Mouse (Mus musculus) adrenal gland, postnatal 4 days (tissue): ENCODE data around the gene Commd6. TPM values are rescaled to one million over a fixed set of nuclear protein-coding genes. Genes with fewer than 3 reads are reported as not detected.

Experiments used
- DNase-seq, 2 experiments: peaks; one replicate each; pipeline ENCODE4 v3.0.0; 2021 to 2022; ENCODE audit warnings: low spot score in 2 of 2, mixed read lengths in 2 of 2
- long read RNA-seq, 2 experiments: library from polyadenylated mRNA; stranded (forward); transcript quantifications; one replicate each; pipeline ENCODE4 v2.0.0; 2021
- total RNA-seq, 2 experiments: library from RNA; stranded (reverse); gene quantifications; 2 replicates each; pipeline ENCODE4 v1.2.3; 2021

Gene Commd6
- total RNA-seq: 10 to 100 TPM; 69.8 to 70.0 TPM
- long read RNA-seq, experiment 1, partial matches to known transcripts: 0 of 7 reads
- long read RNA-seq, experiment 1, other reads (novel, unspliced or antisense): 4 of 7 reads
- long read RNA-seq, experiment 2, full-length matches to known transcripts: 7 of 14 reads
- long read RNA-seq, experiment 2, partial matches to known transcripts: 0 of 14 reads
- long read RNA-seq, experiment 2, other reads (novel, unspliced or antisense): 7 of 14 reads

GRCm38 (mm10) chr14:101640153-101640843 lies at the start of gene Commd6:
TSS of gene Commd6 (minus strand) at chr14:101640686.
- peak; percentile 60 to 78 for DNase-seq

- DNase-seq: no peak
These were observed 47.9 kb upstream of the Commd6 start for GRCm38 (mm10) chr14:101688406-101688805.

DNA sequence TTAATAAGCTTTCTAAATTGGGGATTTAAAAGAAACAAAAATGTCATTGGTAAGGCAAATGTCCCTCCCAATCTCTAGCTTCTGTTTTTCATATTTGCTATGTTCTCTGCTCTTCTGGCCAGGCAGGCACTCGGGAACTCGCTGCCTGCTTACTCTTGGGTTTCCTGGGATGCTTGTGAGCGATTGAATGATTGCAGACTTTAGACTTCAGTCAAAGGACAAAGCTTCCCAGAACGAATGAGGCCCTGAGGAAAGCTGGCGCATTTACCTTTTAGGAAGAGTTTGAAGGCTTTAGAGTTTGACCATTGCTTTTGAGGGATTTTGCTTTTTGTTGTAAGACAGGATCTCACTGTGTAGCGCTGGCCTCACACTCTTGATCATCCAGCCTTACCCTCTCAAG lies 47.2 kb upstream of the Commd6 start:
- DNase-seq: no peak

DNA sequence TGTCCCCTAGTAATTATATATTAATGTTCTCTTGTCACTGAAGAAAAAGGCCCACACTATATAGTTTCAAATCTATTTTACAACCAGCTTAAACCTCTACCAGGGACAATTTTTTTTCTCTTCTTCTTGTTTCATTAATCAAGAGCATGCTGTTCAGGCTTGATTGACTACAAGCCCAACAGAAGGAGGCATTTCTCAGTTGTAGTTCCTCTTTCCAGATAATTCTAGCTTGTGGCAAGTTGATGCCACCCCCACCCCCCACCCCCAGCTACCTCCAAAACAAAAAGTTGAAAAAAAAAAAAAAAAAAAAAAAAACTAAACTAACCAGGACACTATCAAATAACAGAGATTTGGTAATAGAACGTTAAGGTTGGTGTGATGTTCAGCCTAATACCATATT lies 31.7 kb upstream of the Commd6 start:
- DNase-seq: no peak

DNA sequence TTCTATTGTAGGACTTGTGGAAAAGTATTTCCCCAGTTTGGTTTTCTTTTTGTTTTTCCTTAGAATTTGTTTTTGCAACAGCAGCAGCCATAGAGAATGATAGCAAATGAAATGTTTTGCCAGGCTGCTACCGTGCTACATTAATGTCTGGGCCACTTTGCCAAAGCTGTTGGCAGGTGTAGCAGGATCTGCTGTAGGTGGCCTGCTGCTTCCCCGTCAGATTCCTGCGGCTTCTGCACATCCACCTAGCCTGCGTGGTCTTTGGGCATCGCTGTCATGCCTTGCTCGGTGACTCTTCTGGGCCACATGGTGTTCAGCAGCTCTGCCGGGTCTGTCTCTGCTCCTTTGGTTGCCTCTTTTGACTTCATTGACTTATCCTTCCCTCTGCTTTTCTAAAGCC lies 28.1 kb upstream of the Commd6 start:
- DNase-seq: no peak

GRCm38 (mm10) chr14:101666536-101666935 lies 26.1 kb upstream of the Commd6 start:
- no peak for DNase-seq

GRCm38 (mm10) chr14:101666056-101666455 lies 25.6 kb upstream of the Commd6 start:
- no peak for DNase-seq

DNA sequence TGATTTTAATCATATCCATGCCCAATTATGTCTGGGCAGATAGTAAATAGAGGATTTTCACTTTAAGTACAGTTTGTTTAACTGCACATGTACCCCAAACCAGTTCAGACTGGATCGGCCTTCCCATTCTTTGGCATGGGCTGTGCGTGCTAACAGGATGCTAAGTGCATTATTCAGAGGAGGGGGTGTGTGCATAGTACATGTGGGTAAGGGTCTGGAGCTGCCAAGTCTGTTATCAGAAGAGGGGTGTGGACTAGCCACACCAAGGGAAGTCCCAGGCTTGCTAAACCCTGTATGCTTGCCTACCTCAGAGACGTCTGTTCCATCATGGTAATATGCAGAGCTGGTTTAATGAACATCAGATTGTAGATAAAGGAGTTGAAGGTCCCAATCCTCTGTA lies 23.8 kb upstream of the Commd6 start:
- no peak for DNase-seq

- DNase-seq: no peak
These were observed 21.3 kb upstream of the Commd6 start for GRCm38 (mm10) chr14:101661654-101662412.

- no peak for DNase-seq
These were observed 15.8 kb upstream of the Commd6 start for GRCm38 (mm10) chr14:101656307-101656706.

DNA sequence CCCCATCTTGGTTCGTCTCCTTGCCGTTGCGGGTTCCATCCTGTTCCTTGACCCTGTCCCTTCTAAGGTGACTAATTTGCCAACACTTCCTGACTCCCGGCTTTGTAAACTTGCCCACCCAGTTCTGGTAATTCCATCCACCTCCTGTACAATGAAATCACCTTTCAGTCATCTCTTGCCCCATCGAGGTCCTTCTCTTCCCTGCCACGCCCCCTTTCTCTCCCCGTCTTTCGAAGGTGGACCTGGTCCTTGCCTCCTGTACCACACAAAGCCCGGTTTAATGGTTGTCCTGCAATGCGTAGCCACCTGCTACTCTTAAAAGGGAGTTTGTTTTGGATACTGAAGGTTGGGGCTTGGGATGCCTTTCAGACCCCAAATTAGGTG lies 14.0 kb upstream of the Commd6 start:
- no peak for DNase-seq

DNA sequence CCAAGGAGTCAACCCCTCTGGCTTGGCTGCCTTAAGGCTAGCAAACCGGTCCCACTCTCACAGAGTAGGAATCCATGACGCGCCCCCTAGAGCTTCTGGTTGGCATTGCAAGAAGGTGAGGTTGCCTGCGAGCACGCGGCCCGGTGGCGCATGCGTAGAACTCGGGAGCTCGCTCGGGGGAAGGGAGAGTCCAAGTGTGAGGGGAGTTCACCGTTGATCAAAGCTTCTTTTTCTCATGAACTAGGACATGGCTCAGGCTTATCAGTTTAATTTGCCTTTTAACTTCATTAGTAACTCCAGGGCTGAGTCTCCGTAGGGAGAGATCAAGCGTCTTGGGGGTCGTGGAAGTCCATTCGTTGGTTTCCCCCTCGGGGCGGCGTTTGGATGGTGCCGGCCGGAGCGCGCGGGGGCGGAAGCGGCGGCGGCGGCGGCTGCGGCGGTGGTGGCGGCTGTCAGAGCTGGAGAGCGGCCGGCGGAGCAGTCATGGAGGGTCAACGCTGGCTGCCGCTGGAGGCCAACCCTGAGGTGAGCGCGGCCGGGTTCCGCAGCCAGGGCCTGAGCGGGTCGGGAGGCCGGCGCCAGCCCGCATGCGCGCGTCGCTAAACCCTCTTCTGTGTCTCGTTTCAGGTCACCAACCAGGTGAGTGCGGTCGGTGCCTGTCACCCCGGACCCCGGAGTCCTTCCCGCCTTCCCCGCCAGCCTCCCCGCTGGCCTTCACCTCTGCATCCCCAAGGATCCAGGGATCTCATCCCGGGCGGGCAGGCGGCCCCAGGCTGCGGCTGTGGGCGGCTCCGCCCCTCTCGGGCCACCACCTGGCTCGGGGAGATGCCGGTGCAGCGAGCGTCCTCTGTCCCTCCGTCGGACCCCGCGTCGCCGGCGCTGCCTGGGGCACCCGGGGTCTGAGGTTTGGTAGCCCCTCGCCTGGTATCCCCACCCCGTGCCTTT lies 13.4 kb upstream of the Commd6 start, which contains the start of gene Uchl3:
Gene Uchl3 (plus strand): TSS at position 387 of the 945 bp plus-strand sequence.
- DNase-seq: peak; percentile 95 to 97

- no peak for DNase-seq
These were observed 12.1 kb upstream of the Commd6 start for GRCm38 (mm10) chr14:101652571-101652970.

GRCm38 (mm10) chr14:101650551-101650950 lies 10.1 kb upstream of the Commd6 start:
- no peak for DNase-seq

GRCm38 (mm10) chr14:101644948-101645347 lies 4.5 kb upstream of the Commd6 start:
- no peak for DNase-seq

GRCm38 (mm10) chr14:101637381-101637780 lies 3.1 kb downstream of the Commd6 start:
- DNase-seq: no peak

DNA sequence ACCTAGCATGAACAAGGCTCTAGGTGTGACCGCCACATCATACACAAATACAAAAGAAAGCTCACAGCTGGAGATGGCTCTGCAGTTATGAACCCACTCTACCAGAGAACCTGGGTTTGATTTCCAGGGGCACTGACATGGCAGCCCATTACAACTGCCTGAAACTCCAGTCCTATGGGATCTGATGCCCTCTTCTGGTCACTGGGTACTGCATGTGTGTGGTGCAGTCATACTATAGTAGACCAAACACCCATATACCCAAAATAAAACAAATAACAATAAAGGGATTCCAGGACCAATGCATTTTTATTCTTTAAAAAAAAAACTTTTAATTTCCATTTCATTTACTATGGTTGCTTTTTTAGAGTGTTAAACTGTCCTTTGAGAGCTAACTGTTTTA lies 4.7 kb downstream of the Commd6 start:
- DNase-seq: no peak

DNA sequence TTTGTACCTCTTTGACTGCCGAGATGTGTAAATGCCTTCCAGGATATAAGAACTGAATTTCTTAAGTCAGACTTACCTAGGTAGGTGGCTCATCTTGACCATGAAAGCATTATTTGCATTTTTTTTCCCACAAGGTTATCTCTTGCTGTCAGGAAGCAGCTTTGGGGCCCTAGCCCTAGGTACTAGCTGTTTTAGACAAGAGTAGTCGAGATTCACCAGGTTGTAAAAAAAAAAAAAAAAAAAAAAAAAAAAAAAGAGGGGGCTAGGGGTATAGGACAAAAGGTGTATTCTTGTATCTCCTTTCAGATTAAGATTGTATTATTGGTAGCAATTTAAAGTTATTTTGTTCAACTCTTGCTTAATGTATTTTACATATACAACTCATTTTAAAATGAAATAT lies 9.9 kb downstream of the Commd6 start:
- DNase-seq: no peak

DNA sequence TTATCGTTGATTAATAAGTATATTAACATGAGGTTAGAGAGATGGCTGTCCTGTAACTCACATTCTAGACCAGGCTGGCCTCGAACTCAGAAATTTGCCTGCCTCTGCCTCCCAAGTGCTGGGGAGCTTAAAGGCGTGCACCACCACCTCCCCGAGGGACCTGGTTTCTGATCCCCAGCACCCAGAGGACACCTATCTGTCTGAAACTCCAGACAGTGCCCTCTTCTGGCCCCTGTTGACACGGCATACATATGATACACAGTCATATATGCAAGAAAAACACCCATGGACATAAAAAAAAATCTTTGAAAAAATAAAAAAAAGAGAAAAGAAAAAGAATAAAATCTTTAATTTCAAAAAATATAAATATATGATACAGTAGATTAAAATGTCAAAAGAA lies 22.8 kb downstream of the Commd6 start:
- DNase-seq: no peak

DNA sequence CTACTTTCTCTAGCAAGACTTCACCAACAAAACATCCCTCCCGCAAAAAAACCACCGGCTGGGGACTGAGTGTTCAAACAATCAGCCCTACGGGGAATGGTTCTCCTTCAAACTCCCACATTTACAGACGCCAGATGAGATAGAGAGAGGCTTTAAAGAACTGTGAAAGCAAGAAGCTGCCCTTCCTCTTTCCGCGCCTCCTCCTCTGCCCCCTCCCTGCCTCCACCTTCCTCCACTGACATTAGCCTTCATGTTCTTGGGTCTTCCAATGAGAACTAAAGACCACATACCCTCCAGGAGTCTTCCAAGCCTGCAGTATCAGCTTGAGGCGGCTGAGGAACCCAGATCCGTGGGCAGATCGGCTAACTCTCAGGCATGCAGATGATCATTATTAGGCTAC lies 24.3 kb downstream of the Commd6 start:
- DNase-seq: no peak

DNA sequence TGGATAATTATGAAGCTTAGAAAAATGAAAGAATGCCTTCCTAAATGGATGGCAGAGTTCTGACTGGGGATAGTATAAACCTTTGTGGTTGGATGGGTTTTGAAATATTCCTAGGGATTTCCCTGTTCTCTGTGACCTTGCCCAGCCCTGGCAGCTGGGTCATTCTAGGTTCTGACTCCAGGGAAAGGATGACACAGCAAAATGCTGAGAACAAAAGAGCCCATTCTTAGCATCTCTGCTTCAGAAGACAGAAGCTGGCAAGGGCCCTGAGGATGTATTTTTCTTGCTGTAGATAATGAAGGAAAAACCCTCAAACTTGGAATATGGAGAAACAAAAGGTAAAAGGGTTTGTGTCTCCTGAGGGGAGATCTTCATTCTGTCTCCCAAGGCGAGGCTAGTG lies 27.3 kb downstream of the Commd6 start:
- DNase-seq: no peak
